Mouse (Mus musculus): ENCODE measurements around the gene Ift27.

Ift27 gene

DNA sequence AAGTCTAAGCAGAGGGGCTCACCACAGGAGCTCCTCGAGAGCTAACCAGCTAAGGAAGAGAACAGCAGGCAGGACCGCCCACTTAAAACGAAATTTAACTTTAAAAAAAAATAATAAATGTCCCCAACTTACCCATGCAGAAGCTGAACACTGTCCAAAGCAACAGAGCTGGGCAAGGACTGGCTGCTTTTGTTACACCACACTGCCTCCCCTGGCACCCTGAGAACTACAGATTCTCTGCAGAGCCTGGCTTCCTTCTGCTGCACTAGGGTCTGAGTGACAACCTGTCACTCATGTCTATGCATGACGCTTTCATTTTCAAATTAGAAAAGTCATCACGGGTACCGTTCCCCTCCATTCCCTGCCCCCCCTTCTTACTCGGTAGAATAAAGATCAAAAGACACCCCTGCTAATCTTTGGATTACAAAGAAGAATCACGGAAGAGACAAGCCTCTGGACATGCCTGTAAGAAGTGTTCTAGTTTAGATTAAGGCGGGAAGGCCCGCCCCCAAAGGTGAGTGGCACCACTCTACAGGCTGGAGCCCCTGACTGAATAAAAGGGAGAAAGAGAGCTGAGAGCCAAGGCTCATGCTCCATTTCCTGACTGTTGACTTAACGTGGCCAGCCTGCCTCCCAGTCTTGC, 1.5 kb downstream of the Ift27 start:
- no peak for DNase-seq (ENCODE audit: low read depth, low spot score)

- DNase-seq (ENCODE audit: low read depth, low spot score), result no peak
These were observed 2.3 kb downstream of the Ift27 start for GRCm38 (mm10) chr15:78171651-78172050.

- DNase-seq (ENCODE audit: low read depth, low spot score), result no peak
These were observed 3.2 kb downstream of the Ift27 start for GRCm38 (mm10) chr15:78170708-78171107.

DNA sequence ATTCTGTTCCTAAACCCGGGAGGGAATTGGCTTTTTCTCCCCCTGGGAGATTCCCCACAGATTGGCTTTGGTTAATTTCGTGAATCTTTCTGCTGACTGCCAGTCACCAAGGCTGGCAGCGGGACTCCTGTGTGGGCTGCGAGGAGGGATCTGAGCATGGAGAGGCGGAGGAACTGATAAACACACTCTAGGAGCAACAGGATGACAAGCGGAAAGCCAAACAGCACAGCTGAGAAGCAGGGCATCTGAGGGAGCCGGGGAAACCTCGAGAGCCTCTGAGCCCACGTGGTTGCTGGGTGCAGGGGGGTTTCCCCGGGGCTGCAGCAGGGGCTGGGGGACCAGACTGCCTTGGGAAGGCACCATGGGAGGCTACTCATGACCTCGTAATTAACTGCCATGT, 4.3 kb downstream of the Ift27 start:
- no peak for DNase-seq (ENCODE audit: low read depth, low spot score)

DNA sequence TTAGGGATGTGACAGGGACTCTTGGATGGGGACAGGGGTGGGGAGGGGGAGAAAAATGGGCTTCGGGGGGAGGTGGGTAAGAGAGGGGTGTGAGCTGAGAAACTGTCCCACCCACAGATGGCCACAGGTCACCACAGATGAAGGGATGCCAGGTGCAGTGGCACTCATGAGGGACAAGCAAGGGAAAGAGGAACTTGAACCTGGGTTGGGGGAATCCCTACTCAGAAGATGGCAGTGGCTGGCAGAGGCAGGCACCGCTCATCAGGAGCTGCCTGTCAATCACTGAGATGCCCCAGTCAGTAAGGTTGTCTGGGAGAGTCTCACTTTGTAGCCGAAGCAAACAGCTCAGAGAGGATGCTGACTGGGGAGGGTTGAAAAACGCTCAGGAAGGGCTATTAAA, 8.6 kb downstream of the Ift27 start:
- no peak for DNase-seq (ENCODE audit: low read depth, low spot score)

GRCm38 (mm10) chr15:78164466-78164865, 9.4 kb downstream of the Ift27 start:
- DNase-seq (ENCODE audit: low read depth, low spot score), result no peak

DNA sequence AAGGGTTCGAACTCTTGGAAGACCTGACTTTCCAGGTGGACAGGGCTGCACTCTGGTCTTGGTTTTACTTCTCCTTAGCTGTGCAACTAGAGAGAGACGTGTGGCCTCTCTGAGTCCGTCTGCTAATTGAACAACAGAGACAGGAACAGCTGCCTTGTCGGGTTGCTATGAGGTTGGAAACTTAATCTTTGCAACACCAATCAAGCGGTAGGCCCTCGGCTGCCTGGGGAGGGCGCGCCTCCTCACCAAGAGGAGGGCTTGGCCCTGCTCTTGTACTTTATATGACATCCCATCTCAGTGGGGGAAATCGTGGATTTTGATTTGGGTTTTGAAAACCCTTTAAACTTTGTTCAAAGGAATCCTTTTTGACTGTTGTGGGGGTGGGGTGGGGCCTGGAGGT, 12.0 kb downstream of the Ift27 start:
- no peak for DNase-seq (ENCODE audit: low read depth, low spot score)

GRCm38 (mm10) chr15:78158335-78158734, 15.6 kb downstream of the Ift27 start:
- DNase-seq (ENCODE audit: low read depth, low spot score), result no peak

GRCm38 (mm10) chr15:78157824-78158223, 16.1 kb downstream of the Ift27 start:
- DNase-seq (ENCODE audit: low read depth, low spot score), result no peak

- DNase-seq (ENCODE audit: low read depth, low spot score), result no peak
These were observed 16.6 kb downstream of the Ift27 start for GRCm38 (mm10) chr15:78157330-78157729.

- DNase-seq (ENCODE audit: low read depth, low spot score), result no peak
These were observed 18.5 kb downstream of the Ift27 start for GRCm38 (mm10) chr15:78155421-78155820.

GRCm38 (mm10) chr15:78153045-78153775, 20.7 kb downstream of the Ift27 start:
- DNase-seq (ENCODE audit: low read depth, low spot score), result no peak

DNA sequence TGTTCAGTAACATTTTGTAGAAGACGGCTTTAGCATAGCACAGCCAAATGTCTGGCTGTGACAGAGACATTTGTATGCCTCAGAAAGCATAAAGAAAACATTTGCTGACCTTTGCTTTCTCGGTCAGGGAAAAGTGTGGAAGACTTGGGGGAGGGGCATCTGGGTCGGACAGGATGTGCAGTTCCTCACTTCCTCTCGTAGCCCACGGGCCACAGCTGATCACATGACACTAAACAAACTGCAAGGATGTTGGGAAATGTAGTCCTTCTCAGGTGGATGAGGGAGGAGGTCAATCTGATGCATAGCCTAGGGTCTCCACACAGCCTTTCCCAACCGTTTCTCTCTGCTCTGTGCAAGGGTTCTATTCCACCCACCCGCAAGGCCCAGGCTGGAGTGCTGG, 25.3 kb downstream of the Ift27 start:
- no peak for DNase-seq (ENCODE audit: low read depth, low spot score)

DNA sequence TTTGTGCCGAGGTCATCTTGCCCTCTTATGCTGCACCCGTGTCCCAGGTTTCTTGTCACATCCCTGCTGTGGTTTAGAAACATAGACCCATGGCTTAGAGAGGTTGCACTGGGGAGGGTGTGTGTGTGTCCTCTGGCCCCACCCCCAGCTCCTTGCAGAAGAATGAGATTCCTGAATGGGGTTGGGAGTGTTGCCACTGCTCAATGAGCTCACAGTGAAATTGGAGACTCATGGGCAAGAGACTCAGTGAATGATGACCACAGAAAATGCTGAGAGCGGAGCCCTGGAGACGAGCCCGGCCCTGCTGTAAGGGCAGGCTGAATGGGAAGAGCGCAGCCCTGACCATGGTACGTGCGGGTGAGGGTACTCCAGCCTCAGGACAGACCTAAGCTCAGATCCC, 33.7 kb downstream of the Ift27 start:
- no peak for DNase-seq (ENCODE audit: low read depth, low spot score)

DNA sequence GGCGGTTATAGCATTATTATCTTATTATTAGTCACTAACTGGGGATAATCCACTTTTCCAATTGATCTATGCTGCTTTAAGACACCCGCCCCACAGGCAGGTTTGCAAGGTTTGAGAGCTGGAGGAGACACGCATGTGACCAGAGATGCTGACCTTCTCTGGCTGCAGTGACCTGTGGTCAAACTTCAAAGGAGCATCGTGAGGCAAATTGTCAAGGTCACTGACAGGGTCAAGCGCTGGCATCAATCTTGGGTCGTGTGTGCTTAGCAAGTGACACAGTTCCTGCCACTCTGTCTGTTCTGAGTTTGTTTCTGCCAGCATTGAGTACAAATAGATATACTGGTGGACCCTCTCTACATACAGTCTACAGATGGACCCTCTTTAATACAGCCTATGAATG, 39.3 kb downstream of the Ift27 start:
- no peak for DNase-seq (ENCODE audit: low read depth, low spot score)

DNA sequence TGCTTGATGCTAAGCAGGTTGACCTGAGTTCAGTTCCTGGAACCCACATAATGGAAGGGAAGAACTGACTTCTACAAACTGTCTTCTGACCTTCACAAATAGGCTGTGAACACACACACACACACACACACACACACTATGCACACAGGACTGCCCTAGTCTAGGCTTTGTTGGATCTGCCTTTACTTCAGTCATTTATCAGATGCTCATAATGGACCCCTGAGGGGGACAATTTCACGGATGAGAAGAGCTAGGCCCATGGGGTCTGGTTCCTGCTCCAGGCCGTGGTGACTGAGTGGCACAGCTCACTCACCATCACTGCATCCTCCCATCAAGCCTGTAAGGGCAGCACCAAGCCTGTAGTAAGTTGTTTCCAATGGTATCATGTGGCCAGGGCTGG, 40.5 kb downstream of the Ift27 start:
- DNase-seq (ENCODE audit: low read depth, low spot score), result no peak

DNA sequence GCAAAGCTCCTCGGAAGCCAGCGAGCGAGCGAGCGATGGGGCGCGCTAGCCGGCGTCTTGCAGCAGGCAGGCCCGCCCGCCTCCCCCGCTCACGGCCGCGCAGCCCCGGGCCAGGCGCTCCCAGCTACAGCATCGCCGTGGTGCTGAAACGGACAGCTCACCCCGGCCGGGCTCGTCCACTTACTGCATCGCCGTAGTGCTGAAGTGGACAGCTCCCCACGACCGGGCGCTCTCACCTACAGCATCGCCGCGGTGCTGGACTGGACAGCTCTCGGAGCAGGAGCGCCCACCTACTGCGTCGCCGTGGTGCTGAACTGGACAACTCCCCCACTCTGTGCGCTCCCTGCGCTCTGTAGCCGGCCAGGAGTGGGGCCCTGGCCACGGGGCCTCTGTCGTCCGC, 54.2 kb downstream of the Ift27 start, which contains the start of gene Cacng2:
Gene Cacng2, minus strand, starts transcription at position 325 of the 400 bp plus-strand sequence.
- peak; percentile 49 for DNase-seq (ENCODE audit: low read depth, low spot score)

DNA sequence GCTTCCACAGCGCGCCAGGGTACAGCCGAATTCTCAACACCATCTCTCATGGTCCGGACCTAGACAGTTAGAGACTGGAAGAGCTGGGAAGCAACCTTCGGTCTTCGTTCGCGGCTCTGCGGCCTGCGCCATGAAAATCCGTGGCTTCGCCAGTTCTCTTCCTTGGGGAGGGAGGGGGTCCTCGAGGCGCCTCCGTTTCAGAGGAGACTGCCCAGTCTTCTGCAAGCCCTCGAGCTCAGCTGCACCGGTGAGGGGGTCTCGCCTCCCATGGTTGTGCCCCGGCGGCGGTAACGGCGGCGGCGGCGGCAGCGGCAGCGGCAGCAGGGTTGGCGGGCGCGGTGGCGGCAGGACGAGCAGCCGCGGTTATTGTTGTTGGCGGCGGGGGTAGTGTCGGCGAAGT, 54.7 kb downstream of the Ift27 start:
- DNase-seq (ENCODE audit: low read depth, low spot score), result no peak

- DNase-seq (ENCODE audit: low read depth, low spot score), result no peak
These were observed 55.5 kb downstream of the Ift27 start for GRCm38 (mm10) chr15:78118275-78118995.

GRCm38 (mm10) chr15:78117731-78118130, 56.2 kb downstream of the Ift27 start:
- DNase-seq (ENCODE audit: low read depth, low spot score), result no peak

GRCm38 (mm10) chr15:78116936-78117335, 57.0 kb downstream of the Ift27 start:
- DNase-seq (ENCODE audit: low read depth, low spot score), result no peak

- no peak for DNase-seq (ENCODE audit: low read depth, low spot score)
These were observed 57.7 kb downstream of the Ift27 start for GRCm38 (mm10) chr15:78116244-78116643.

All from brain, embryonic 18.5 days (tissue).